Mouse (Mus musculus): ENCODE data around the gene Arhgap15. TPM values are rescaled to one million over a fixed set of nuclear protein-coding genes. Genes with fewer than 3 reads are reported as not detected.

The Arhgap15 gene
- polyA plus RNA-seq, 1 experiment from 2014 or later, result 0.77 TPM

GRCm38 (mm10) chr2:43851195-43851594 is 102.6 kb downstream of the Arhgap15 start:
- ATAC-seq (ENCODE audit: insufficient number of reproducible peaks, insufficient read depth, low FRiP score, low read depth), result no peak
- Histone ChIP-seq H3K9ac (ENCODE audit: low read length) (no peak overlapping the region), H3K36me3 (ENCODE audit: control insufficient read depth, insufficient read depth, low read length) (no peaks in the 10 kb centered on the region), H3K27ac (replicated peaks in 1 of 2; ENCODE audit: control insufficient read depth in 1 of 2, insufficient read depth in 1 of 2, low read depth in 2 of 2, low read length in 2 of 2) (no peak overlapping the region), H3K4me3 (ENCODE audit: control insufficient read depth in 1 of 2, insufficient read depth in 1 of 2, low read depth in 1 of 2, low read length in 2 of 2) (no peak overlapping the region), H3K4me2 (ENCODE audit: low read length) (no peak overlapping the region), H3K4me1 (ENCODE audit: control insufficient read depth in 2 of 2, insufficient read depth in 2 of 2, low read length in 2 of 2) (no peaks in the 10 kb centered on the region), H3K27me3 (ENCODE audit: control insufficient read depth, insufficient read depth, low read length) (no peaks in the 10 kb centered on the region), H3K9me3 (ENCODE audit: control insufficient read depth, low read length) (no peaks in the 10 kb centered on the region)
- 52% methylated on average over 3 of the region's 3 CpGs for WGBS

- Histone ChIP-seq H3K9ac (ENCODE audit: low read length) (no peak overlapping the region), H3K4me3 (ENCODE audit: control insufficient read depth in 1 of 2, insufficient read depth in 1 of 2, low read depth in 1 of 2, low read length in 2 of 2) (no peak overlapping the region), H3K9me3 (ENCODE audit: control insufficient read depth, low read length) (no peaks in the 10 kb centered on the region), H3K27ac (replicated peaks in 1 of 2; ENCODE audit: control insufficient read depth in 1 of 2, insufficient read depth in 1 of 2, low read depth in 2 of 2, low read length in 2 of 2) (no peak overlapping the region), H3K4me2 (ENCODE audit: low read length) (no peak overlapping the region), H3K4me1 (ENCODE audit: control insufficient read depth in 2 of 2, insufficient read depth in 2 of 2, low read length in 2 of 2) (no peaks in the 10 kb centered on the region), H3K27me3 (ENCODE audit: control insufficient read depth, insufficient read depth, low read length) (no peaks in the 10 kb centered on the region), H3K36me3 (ENCODE audit: control insufficient read depth, insufficient read depth, low read length) (no peaks in the 10 kb centered on the region)
- ATAC-seq (ENCODE audit: insufficient number of reproducible peaks, insufficient read depth, low FRiP score, low read depth), result no peak
- 72% methylated on average over 5 of the region's 5 CpGs for WGBS
Measured at GRCm38 (mm10) chr2:43862709-43863108, 114.1 kb downstream of the Arhgap15 start.

DNA sequence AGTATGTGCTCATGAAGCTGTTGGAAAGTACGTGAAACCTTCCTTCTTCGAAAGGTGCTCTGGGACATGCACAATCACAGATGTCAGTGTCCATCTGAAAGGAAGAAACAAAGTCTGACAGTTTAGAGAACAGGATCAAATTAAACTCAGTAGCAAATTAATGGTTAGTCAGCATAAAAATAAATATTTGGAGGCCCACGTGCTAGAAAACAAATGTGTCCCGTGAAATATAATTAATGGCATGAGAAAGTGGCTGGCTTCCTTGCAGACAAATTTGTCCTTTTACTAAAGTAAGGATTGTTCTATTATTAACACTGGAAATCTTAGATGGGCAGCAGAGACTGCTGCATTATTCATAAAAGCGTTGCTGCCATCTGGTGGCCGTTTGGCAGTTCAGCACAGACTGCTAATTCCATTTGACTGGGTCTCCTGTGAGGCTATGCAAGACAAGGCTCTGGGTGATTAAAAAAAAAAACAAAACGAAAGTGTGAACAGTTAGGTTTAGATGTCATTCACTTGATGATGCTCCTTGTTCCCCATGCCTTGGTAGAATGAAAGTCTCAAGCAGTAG is 153.9 kb downstream of the Arhgap15 start:
- no peaks in the 10 kb centered on the region for H3K9me3 ChIP-seq (ENCODE audit: control insufficient read depth, low read length)
- no peak for ATAC-seq (ENCODE audit: insufficient number of reproducible peaks, insufficient read depth, low FRiP score, low read depth)
- H3K36me3 ChIP-seq (ENCODE audit: control insufficient read depth, insufficient read depth, low read length), result no peaks in the 10 kb centered on the region

DNA sequence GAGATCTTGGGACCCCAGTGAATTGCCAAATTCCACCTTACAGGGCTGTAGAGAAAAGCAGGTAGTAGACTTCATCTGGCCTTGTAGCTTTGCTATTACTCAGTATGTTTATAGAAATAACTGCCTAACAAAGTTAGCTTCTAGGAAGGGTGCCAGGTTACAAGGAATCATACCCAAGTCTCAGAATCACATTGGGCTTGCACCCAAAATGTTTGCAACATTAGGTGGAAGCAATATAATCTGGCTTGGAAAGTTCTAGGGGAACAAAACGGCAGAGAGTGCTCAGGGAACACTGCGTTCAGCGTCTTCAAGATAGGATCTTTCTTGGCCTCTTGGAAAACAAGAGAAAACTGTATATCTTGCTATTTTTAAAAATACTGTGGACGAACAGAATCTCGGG is 158.9 kb downstream of the Arhgap15 start:
- Histone ChIP-seq H3K27me3 (ENCODE audit: control insufficient read depth, insufficient read depth, low read length) (no peaks in the 10 kb centered on the region), H3K4me2 (ENCODE audit: low read length) (no peak overlapping the region), H3K36me3 (ENCODE audit: control insufficient read depth, insufficient read depth, low read length) (no peaks in the 10 kb centered on the region), H3K27ac (replicated peaks in 1 of 2; ENCODE audit: control insufficient read depth in 1 of 2, insufficient read depth in 1 of 2, low read depth in 2 of 2, low read length in 2 of 2) (no peak overlapping the region), H3K4me3 (ENCODE audit: control insufficient read depth in 1 of 2, insufficient read depth in 1 of 2, low read depth in 1 of 2, low read length in 2 of 2) (no peak overlapping the region), H3K9ac (ENCODE audit: low read length) (no peak overlapping the region), H3K4me1 (ENCODE audit: control insufficient read depth in 2 of 2, insufficient read depth in 2 of 2, low read length in 2 of 2) (no peaks in the 10 kb centered on the region), H3K9me3 (ENCODE audit: control insufficient read depth, low read length) (no peaks in the 10 kb centered on the region)
- 71% methylated on average over 5 of the region's 5 CpGs for WGBS
- no peak for ATAC-seq (ENCODE audit: insufficient number of reproducible peaks, insufficient read depth, low FRiP score, low read depth)

More for the DNA sequence above, 153.9 kb downstream of the Arhgap15 start:
- Histone ChIP-seq H3K27ac (replicated peaks in 1 of 2; ENCODE audit: control insufficient read depth in 1 of 2, insufficient read depth in 1 of 2, low read depth in 2 of 2, low read length in 2 of 2) (no peak overlapping the region), H3K27me3 (ENCODE audit: control insufficient read depth, insufficient read depth, low read length) (no peaks in the 10 kb centered on the region), H3K4me1 (ENCODE audit: control insufficient read depth in 2 of 2, insufficient read depth in 2 of 2, low read length in 2 of 2) (no peaks in the 10 kb centered on the region), H3K4me2 (ENCODE audit: low read length) (no peak overlapping the region), H3K9ac (ENCODE audit: low read length) (no peak overlapping the region), H3K4me3 (ENCODE audit: control insufficient read depth in 1 of 2, insufficient read depth in 1 of 2, low read depth in 1 of 2, low read length in 2 of 2) (no peak overlapping the region)
- 19% methylated on average over 7 of the region's 7 CpGs for WGBS

DNA sequence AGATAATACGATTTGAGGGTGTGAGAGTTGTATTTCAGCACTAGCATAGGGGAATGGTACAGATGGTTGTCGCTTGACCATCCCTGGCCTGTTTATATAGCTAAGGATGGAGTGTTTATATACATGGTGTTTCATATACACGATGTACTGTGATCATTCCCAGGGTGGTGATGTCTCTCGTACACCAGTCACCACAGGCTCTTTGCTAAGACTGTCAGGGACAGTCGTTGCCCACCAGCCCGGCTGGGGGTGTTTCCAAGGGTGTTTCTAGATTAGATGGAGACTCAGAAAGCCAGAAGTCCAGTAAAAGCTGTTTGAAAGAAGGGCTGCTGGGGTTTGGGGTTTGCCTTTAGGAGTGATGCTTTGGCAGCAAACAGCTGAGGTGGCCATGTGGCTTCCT is 165.5 kb downstream of the Arhgap15 start:
- H3K9me3 ChIP-seq (ENCODE audit: control insufficient read depth, low read length), result no peaks in the 10 kb centered on the region
- no peak overlapping the region for H3K27ac ChIP-seq (replicated peaks in 1 of 2; ENCODE audit: control insufficient read depth in 1 of 2, insufficient read depth in 1 of 2, low read depth in 2 of 2, low read length in 2 of 2)
- 71% methylated on average over 6 of the region's 6 CpGs for WGBS
- ATAC-seq (ENCODE audit: insufficient number of reproducible peaks, insufficient read depth, low FRiP score, low read depth), result no peak
- H3K4me1 ChIP-seq (ENCODE audit: control insufficient read depth in 2 of 2, insufficient read depth in 2 of 2, low read length in 2 of 2), result no peaks in the 10 kb centered on the region
- no peak overlapping the region for H3K4me3 ChIP-seq (ENCODE audit: control insufficient read depth in 1 of 2, insufficient read depth in 1 of 2, low read depth in 1 of 2, low read length in 2 of 2)
- no peak overlapping the region for H3K4me2 ChIP-seq (ENCODE audit: low read length)
- H3K27me3 ChIP-seq (ENCODE audit: control insufficient read depth, insufficient read depth, low read length), result no peaks in the 10 kb centered on the region
- no peak overlapping the region for H3K9ac ChIP-seq (ENCODE audit: low read length)
- no peaks in the 10 kb centered on the region for H3K36me3 ChIP-seq (ENCODE audit: control insufficient read depth, insufficient read depth, low read length)

- Histone ChIP-seq H3K27me3 (ENCODE audit: control insufficient read depth, insufficient read depth, low read length) (no peaks in the 10 kb centered on the region), H3K4me3 (ENCODE audit: control insufficient read depth in 1 of 2, insufficient read depth in 1 of 2, low read depth in 1 of 2, low read length in 2 of 2) (no peak overlapping the region), H3K9ac (ENCODE audit: low read length) (no peak overlapping the region), H3K27ac (replicated peaks in 1 of 2; ENCODE audit: control insufficient read depth in 1 of 2, insufficient read depth in 1 of 2, low read depth in 2 of 2, low read length in 2 of 2) (no peak overlapping the region), H3K4me2 (ENCODE audit: low read length) (no peak overlapping the region), H3K9me3 (ENCODE audit: control insufficient read depth, low read length) (no peaks in the 10 kb centered on the region), H3K4me1 (ENCODE audit: control insufficient read depth in 2 of 2, insufficient read depth in 2 of 2, low read length in 2 of 2) (no peaks in the 10 kb centered on the region), H3K36me3 (ENCODE audit: control insufficient read depth, insufficient read depth, low read length) (no peaks in the 10 kb centered on the region)
- no peak for ATAC-seq (ENCODE audit: insufficient number of reproducible peaks, insufficient read depth, low FRiP score, low read depth)
- whole genome bisulfite sequencing, result 80% methylated on average over 5 of the region's 5 CpGs
Measured at GRCm38 (mm10) chr2:43923863-43924340, 175.3 kb downstream of the Arhgap15 start.

DNA sequence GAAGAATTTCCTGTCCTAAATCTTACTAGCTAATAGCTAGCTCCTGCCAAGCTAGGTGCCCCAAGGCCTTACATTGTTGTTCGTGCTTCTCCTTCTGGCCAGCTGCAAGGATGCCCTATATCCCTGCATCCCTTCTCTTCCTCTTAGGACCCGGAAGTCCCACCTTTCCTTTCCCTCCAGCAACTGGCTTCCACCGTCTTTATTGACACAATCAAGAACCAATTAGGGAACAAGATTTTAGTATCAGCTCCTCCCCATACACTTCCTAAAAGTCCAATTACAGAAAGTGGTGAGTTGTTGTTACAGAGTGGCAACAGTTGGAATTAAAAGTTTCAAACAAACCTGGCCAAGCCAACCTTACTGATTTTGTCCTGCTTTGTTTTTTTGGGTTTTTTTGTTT is 183.1 kb downstream of the Arhgap15 start:
- H3K4me2 ChIP-seq (ENCODE audit: low read length), result no peak overlapping the region
- no peak overlapping the region for H3K27ac ChIP-seq (replicated peaks in 1 of 2; ENCODE audit: control insufficient read depth in 1 of 2, insufficient read depth in 1 of 2, low read depth in 2 of 2, low read length in 2 of 2)
- H3K9me3 ChIP-seq (ENCODE audit: control insufficient read depth, low read length), result no peaks in the 10 kb centered on the region
- WGBS, result 86% methylated on average over 3 of the region's 3 CpGs
- no peak overlapping the region for H3K4me3 ChIP-seq (ENCODE audit: control insufficient read depth in 1 of 2, insufficient read depth in 1 of 2, low read depth in 1 of 2, low read length in 2 of 2)
- H3K36me3 ChIP-seq (ENCODE audit: control insufficient read depth, insufficient read depth, low read length), result no peaks in the 10 kb centered on the region
- H3K9ac ChIP-seq (ENCODE audit: low read length), result no peak overlapping the region
- no peaks in the 10 kb centered on the region for H3K4me1 ChIP-seq (ENCODE audit: control insufficient read depth in 2 of 2, insufficient read depth in 2 of 2, low read length in 2 of 2)
- no peak for ATAC-seq (ENCODE audit: insufficient number of reproducible peaks, insufficient read depth, low FRiP score, low read depth)
- H3K27me3 ChIP-seq (ENCODE audit: control insufficient read depth, insufficient read depth, low read length), result no peaks in the 10 kb centered on the region

DNA sequence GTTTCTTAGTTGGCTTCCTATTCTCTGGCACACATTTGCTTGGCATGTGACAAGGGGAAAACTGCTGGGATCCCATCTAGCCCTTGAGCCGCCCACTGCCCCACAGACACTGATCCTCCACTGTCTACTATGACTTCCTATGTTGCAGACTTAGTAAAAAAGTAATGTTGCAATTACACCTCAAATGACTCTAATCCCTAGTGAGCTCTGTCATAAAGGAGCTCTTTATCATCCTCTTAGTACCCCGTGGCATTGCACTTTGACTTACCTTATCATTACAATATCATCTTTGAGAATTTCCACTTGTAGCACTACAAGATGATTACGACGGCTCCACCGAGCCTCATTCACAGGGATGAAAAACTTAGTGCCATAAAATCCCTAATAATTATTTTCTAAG is 190.6 kb downstream of the Arhgap15 start:
- Histone ChIP-seq H3K27me3 (ENCODE audit: control insufficient read depth, insufficient read depth, low read length) (no peaks in the 10 kb centered on the region), H3K27ac (replicated peaks in 1 of 2; ENCODE audit: control insufficient read depth in 1 of 2, insufficient read depth in 1 of 2, low read depth in 2 of 2, low read length in 2 of 2) (no peak overlapping the region), H3K4me1 (ENCODE audit: control insufficient read depth in 2 of 2, insufficient read depth in 2 of 2, low read length in 2 of 2) (no peaks in the 10 kb centered on the region), H3K36me3 (ENCODE audit: control insufficient read depth, insufficient read depth, low read length) (no peaks in the 10 kb centered on the region), H3K9ac (ENCODE audit: low read length) (no peak overlapping the region), H3K4me2 (ENCODE audit: low read length) (no peak overlapping the region), H3K4me3 (ENCODE audit: control insufficient read depth in 1 of 2, insufficient read depth in 1 of 2, low read depth in 1 of 2, low read length in 2 of 2) (no peak overlapping the region), H3K9me3 (ENCODE audit: control insufficient read depth, low read length) (no peaks in the 10 kb centered on the region)
- 77% methylated on average over 5 of the region's 5 CpGs for WGBS
- no peak for ATAC-seq (ENCODE audit: insufficient number of reproducible peaks, insufficient read depth, low FRiP score, low read depth)
